Mouse (Mus musculus): ENCODE measurements around the gene Fbxo2.
"Not testable (repeated sequence)": the region's sequence is repeated elsewhere in the genome, so short reads cannot be mapped to it uniquely, and the experiment has no call there.

The Fbxo2 gene

DNA sequence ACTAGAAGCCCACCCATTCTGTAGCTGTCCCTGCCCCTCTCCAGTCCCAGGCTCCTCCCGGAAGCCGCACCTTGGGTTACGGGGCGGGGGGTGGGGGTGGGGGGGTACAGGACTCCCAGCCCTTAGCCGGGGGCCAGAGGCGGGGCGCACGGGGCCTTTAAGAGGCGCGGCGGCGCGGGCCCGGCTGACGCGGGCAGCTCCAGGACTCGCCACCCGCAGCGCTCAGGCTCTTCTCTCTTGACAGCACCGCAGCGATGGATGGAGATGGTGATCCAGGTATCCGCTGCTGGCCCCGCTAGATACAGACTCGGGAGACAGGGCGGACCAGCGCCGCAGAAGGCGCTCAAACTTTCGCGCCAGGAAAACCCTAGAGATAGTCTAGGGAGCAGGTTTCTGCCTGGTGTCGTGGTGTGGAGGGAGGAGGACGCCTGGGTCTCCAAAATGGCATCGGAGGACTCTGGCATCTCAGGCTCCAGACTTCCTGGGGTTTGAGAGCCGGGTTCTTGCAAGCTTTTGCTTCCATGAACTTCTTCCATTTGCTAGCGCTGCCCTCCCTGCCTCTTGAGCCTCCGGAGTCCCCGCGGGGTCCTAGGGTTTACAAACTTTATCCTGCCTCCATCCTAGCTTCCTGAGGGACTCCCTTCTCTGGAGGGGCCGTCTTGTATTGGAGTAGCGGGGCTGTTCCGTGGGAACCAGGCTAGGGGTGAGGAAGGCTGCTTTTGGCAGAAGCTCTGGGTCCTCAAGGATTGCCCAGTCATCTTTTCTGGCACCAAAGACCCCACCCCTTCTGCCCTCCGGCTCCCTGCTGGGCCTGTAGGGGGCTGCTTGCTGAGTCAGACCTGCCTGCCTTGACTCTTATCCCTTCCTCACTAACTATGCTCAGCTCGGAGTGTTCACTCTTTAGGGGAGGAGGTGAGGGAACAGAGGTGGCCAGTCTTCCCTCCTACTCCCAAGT, at the start of gene Fbxo2, which contains the start of gene Fbxo44:
Fbxo2 (plus strand) TSS at position 186 of the 955 bp plus-strand sequence.
Fbxo44 (minus strand) TSS at position 47 of the 955 bp plus-strand sequence.
- in situ Hi-C loops (cut with MboI, MseI) = loop anchor here (25.0 kb wide), 1 partner anchor 452 kb away; the partner anchor contains the start of gene Masp2

GRCm38 (mm10) chr4:148112519-148112918, 47.9 kb upstream of the Fbxo2 start:
- in situ Hi-C loops (cut with MboI, MseI) = loop anchor here (5.0 kb wide), 1 partner anchor 55 kb away; no protein-coding TSS in a partner anchor

- in situ Hi-C loops (cut with MboI, MseI) = loop anchor here (5.0 kb wide), 1 partner anchor 52 kb away; no protein-coding TSS in a partner anchor
Observed at GRCm38 (mm10) chr4:148114758-148115391, 45.5 kb upstream of the Fbxo2 start.

DNA sequence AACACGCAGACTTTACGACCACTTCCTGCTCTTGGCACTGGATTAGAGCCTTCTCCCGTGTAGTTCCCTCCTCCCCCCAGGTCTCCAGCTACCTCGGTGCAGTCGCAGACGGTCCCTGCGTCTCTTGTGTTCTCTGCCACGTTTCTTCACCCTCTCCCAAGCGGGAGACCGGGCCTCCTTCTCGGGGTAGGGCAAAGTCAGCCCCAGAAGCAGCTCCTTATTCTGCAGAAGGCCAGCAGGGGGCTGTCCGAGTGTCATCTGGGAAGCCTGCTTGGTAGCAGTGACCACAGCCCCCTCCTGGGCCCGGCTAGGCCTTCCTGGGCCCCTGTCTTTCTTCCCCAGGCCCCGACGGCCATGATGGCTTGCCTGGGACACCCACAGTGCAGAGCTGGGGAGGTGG, 45.0 kb upstream of the Fbxo2 start:
- in situ Hi-C loops (cut with MboI, MseI) = no loop called here

- in situ Hi-C loops (cut with MboI, MseI) = no loop called here
Observed at GRCm38 (mm10) chr4:148116657-148117056, 43.8 kb upstream of the Fbxo2 start.

DNA sequence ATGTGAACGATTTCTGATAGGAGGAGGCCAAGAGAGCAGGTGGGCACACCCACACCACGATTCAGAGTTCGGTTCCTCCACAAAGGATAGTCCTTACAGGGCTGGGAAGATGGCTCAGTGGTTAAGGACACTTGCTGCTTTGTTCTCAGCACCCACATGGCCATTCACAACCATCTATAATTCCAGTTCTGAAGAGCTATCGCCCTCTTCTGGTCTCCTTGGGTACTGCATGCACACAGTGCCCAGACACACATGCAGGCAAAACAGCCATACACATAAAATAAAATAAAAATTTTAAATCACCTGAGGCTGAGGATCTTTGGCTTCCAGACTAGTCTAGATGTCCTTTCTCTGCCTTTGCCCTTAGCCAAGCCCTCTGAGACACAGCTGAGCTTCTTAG, 43.0 kb upstream of the Fbxo2 start:
- in situ Hi-C loops (cut with MboI, MseI) = no loop called here

- in situ Hi-C loops (cut with MboI, MseI) = not testable (repeated sequence)
Observed at GRCm38 (mm10) chr4:148119578-148119977, 40.8 kb upstream of the Fbxo2 start.

- in situ Hi-C loops (cut with MboI, MseI) = no loop called here
Observed at GRCm38 (mm10) chr4:148120555-148120954, 39.9 kb upstream of the Fbxo2 start.

DNA sequence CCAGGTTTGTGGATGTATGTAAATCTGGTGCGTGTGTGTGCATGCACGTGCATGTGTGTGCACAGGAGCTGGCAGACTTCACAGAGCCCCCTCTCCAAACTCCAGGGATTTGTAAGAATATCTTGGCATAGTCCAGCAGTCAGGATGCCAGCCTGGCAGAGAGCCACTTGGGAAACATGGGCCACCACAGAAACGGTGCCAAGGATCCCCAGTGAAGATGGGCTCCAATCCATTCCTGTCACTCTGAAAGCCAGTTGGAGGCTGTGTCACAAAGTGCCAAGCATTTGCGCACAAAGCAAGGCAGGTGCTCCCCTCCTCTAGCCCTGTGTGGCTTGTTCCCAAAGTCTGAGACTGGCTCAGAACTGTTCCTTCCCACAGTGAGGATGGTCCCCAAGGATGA, 39.1 kb upstream of the Fbxo2 start:
- in situ Hi-C loops (cut with MboI, MseI) = no loop called here

- in situ Hi-C loops (cut with MboI, MseI) = no loop called here
Observed at GRCm38 (mm10) chr4:148121982-148122693, 38.3 kb upstream of the Fbxo2 start.

- in situ Hi-C loops (cut with MboI, MseI) = no loop called here
Observed at GRCm38 (mm10) chr4:148122694-148123066, 37.7 kb upstream of the Fbxo2 start.

DNA sequence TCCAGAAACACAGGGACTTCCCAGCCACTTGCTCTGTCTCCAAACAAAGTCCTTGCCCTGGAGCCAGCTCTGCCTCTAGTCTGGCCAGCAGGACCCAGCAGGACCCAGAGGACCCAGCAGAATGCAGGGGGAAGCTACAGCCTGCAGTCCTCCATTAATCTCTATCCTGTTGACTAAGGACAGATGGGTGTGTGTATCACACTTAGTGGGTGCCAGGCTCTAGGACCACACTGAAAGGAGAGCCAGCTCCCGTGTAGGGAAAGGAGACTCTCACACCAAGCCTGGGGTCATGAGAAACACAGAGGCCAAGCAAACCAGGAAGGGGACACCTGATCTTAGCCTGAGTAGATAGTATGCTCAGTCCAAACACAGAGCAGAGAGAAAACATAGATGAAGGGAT, 32.2 kb upstream of the Fbxo2 start:
- in situ Hi-C loops (cut with MboI, MseI) = no loop called here

DNA sequence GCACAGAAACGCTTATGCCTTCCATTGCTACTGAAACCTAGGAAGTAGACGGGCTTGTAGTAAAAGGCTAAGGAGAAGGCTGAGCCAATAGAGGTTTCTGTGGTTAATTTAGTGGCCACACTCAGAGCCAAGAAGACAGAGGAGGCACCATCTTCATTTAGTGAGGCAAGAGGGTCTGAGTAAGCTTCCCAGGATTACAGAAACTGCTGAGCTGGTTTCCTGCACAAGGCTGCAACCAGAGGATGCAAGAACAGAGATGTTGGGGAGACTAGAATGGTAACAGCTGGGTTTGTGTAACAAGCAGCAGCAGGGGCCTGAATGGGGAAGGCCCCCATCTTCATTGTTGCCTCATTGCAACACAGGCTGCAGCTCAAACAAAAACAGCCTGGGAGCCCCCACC, 31.7 kb upstream of the Fbxo2 start:
- in situ Hi-C loops (cut with MboI, MseI) = no loop called here

- in situ Hi-C loops (cut with MboI, MseI) = no loop called here
Observed at GRCm38 (mm10) chr4:148130133-148130532, 30.3 kb upstream of the Fbxo2 start, which contains the start of gene Mad2l2. Gene Mad2l2 (plus strand): TSS chr4:148130384.

DNA sequence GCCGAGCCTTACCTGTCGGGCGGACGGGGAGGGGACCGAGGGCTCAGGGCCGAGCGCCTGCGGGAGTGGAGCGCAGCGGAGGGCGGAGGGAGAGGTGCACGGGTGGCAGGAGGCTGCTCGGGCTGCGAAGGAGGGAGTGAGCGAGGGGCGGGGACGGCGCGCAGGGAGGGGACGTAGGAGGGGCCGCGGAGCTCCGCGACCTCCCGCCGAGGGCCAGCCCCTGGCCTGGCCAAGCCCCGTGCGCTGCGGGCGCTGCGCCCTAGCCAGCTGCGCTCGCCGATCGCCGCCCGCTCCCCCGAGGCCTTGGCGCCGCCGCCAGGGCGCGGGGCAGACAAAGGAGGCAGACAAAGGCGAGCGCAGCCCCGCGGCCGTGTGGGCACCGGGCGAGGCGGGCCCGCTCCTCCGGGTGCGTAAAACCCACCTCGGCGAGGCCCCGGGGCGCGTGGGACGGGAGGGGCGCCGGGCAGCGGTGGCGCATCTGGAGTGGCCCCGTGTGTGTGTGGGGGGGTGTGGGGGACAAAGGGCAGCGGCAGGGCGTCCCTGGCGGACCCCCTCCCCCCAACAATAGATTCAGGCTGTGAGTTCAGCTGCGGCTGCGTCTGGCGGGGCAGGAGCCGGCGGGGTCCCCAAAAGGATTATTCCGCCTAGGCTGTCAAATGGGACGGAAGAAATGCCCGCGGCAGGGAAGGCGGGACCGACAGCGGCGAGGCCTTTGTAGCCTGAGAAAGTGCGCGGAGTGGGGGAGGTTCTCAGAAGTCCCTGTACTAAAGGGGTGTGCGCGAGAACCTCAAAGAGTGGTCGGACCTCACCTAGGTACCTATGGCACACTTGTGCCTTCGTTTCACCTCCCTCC, 29.6 kb upstream of the Fbxo2 start, which contains the start of gene Draxin:
Draxin (minus strand) TSS at position 138 of the 853 bp plus-strand sequence.
- in situ Hi-C loops (cut with MboI, MseI) = no loop called here

DNA sequence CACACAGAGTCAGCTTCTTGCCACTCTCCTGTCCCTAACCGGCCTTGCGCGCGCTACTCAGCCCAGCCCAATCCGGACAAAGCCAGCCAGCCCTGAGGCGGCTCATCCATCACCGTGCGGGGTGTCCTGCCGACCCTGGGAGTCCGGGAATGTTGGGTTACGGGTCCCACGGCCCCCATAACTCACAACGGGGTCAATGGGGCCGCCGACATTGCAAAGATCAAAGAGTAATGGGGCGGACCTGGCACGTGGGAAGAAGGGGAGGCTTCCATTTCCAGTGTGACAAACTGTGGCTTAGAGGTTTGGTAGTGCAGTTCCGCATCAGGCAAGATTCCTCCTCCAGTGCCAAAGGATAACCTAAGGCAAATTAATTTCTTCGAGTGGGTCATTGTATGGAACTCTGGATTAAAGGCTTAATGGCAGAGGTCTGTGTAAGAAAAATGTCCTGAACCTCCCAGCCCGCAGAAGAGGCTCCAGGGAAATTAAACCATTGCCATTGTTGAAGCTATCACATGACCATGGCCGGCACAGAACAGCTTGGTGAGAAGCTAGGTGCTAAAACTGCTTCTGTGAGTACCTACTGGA, 28.8 kb upstream of the Fbxo2 start:
- in situ Hi-C loops (cut with MboI, MseI) = no loop called here

DNA sequence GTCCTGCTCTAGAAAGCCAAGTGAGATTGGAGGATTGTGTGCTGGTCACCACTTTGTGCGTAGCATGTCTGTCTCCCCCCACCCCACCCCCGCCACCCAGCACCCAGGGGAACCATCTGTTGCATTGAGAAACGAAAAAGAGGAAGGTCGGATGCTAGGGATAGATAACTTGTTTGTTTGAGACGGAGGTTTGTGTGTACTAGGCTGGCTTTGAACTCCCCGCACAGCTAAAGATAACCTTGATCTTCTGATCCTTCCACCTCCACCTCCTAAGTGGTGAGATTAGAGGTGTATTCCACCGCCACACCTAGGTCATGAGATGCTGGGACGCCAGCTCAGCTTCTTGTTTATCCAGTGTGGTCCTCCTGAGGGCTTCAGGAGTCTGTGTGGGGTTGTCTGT, 25.4 kb upstream of the Fbxo2 start:
- in situ Hi-C loops (cut with MboI, MseI) = no loop called here

DNA sequence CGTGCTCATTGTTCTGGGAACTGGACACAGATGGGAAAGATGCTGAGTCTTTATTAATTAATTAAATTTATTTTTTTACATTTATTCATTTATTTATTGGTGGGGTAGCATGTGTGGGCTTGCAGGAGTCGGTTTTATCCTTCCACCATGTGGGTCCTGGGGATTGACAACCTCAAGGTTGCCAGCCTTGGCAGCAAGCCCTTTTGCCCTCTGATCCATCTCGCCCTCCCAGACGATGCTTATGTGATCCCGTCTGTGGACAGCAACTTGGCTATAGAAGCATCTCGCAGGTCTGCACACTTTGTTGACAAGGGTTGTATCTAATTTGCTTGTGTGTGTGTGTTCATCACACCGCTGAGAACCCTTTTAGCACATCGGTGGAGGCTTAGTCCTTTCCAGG, 22.9 kb upstream of the Fbxo2 start:
- in situ Hi-C loops (cut with MboI, MseI) = no loop called here

DNA sequence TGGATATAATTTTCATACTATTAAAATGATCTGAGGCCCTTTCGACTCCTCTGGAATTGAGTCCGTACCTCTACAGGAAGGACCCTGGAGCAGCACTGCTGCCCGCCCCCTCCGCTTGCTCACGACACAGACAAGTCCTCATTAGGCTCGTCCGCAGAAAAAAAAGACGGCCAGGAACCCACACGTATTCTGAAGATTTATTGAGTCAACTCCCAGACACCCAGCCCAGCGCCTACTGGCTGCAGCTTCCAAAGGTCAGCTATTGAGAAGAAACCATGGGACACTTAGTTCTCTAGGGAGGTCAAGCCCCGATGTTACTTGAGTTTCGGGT, 20.7 kb upstream of the Fbxo2 start:
- in situ Hi-C loops (cut with MboI, MseI) = no loop called here

All from T-helper 2 cell (primary cell).